Mouse (Mus musculus): ENCODE measurements around the gene Rgs19. TPM values are rescaled to one million over a fixed set of nuclear protein-coding genes. Genes with fewer than 3 reads are reported as not detected.

Gene Rgs19
- polyA plus RNA-seq, 1 experiment from 2014 or later: 47.5 TPM

GRCm38 (mm10) chr2:181645666-181646065 lies 48.1 kb downstream of the Rgs19 start:
- Histone ChIP-seq H3K9me3 (no peaks in the 10 kb centered on the region), H3K27me3 (no peaks in the 10 kb centered on the region), H3K36me3 (replicated peaks) (peaks cover 89% of the 10 kb centered on the region), H3K27ac (no peak overlapping the region), H3K4me1 (no peaks in the 10 kb centered on the region), H3K9ac (no peak overlapping the region), H3K4me3 (replicated peaks) (no peak overlapping the region), H3K4me2 (no peak overlapping the region)
- ATAC-seq (ENCODE audit: low FRiP score): no peak
- WGBS: 90% methylated on average over 3 of the region's 3 CpGs

GRCm38 (mm10) chr2:181644361-181644760 lies 49.4 kb downstream of the Rgs19 start:
- whole genome bisulfite sequencing: 89% methylated on average over 2 of the region's 2 CpGs
- Histone ChIP-seq H3K9me3 (no peaks in the 10 kb centered on the region), H3K27ac (no peak overlapping the region), H3K4me2 (no peak overlapping the region), H3K4me1 (no peaks in the 10 kb centered on the region), H3K36me3 (replicated peaks) (peaks cover 85% of the 10 kb centered on the region), H3K27me3 (no peaks in the 10 kb centered on the region), H3K9ac (no peak overlapping the region), H3K4me3 (replicated peaks) (no peak overlapping the region)
- no peak for ATAC-seq (ENCODE audit: low FRiP score)

Other genes starting within 250 kb of the Rgs19 start
- 14.4 and 16.1 TPM in 2 replicates for gene Zbtb46, start 234.6 kb downstream of the Rgs19 start, polyA plus RNA-seq (2016; fragmentation: Nextera tagmentation; extraction: Ambion mirVana)
- gene Abhd16b, start 200.8 kb downstream of the Rgs19 start, polyA plus RNA-seq (2016; fragmentation: Nextera tagmentation; extraction: Ambion mirVana): 0.10 TPM in 1 of 2 replicates, not detected in the other
- gene Tpd52l2, start 196.8 kb downstream of the Rgs19 start, polyA plus RNA-seq (2016; fragmentation: Nextera tagmentation; extraction: Ambion mirVana): 133 and 134 TPM in 2 replicates
- gene Dnajc5, start 173.5 kb downstream of the Rgs19 start, polyA plus RNA-seq (2016; fragmentation: Nextera tagmentation; extraction: Ambion mirVana): 129 and 134 TPM in 2 replicates
- 50.7 and 50.8 TPM in 2 replicates for gene Uckl1, start 109.1 kb downstream of the Rgs19 start, polyA plus RNA-seq (2016; fragmentation: Nextera tagmentation; extraction: Ambion mirVana)
- 75.6 and 76.9 TPM in 2 replicates for gene Prpf6, start 102.1 kb downstream of the Rgs19 start, polyA plus RNA-seq (2016; fragmentation: Nextera tagmentation; extraction: Ambion mirVana)
- 70.9 and 74.5 TPM in 2 replicates for gene Zfp512b, start 101.2 kb downstream of the Rgs19 start, polyA plus RNA-seq (2016; fragmentation: Nextera tagmentation; extraction: Ambion mirVana)
- gene Samd10, start 94.8 kb downstream of the Rgs19 start, polyA plus RNA-seq (2016; fragmentation: Nextera tagmentation; extraction: Ambion mirVana): 71.3 and 73.8 TPM in 2 replicates
- gene Gm29797, start 36.9 kb downstream of the Rgs19 start, polyA plus RNA-seq (2016; fragmentation: Nextera tagmentation; extraction: Ambion mirVana): 0.28 TPM in 1 of 2 replicates, not detected in the other
- 14.1 and 15.2 TPM in 2 replicates for gene Sox18, start 22.3 kb downstream of the Rgs19 start, polyA plus RNA-seq (2016; fragmentation: Nextera tagmentation; extraction: Ambion mirVana)
- 23.2 and 28.2 TPM in 2 replicates for gene Tcea2, start 13.7 kb downstream of the Rgs19 start, polyA plus RNA-seq (2016; fragmentation: Nextera tagmentation; extraction: Ambion mirVana)
- not detected in 2 replicates for gene Lkaaear1, start 4.5 kb upstream of the Rgs19 start, polyA plus RNA-seq (2016; fragmentation: Nextera tagmentation; extraction: Ambion mirVana)
- gene Oprl1, start 21.0 kb upstream of the Rgs19 start, polyA plus RNA-seq (2016; fragmentation: Nextera tagmentation; extraction: Ambion mirVana): 28.4 and 29.2 TPM in 2 replicates
- 51.9 and 60.8 TPM in 2 replicates for gene Myt1, start 69.4 kb upstream of the Rgs19 start, polyA plus RNA-seq (2016; fragmentation: Nextera tagmentation; extraction: Ambion mirVana)
- 36.2 and 36.9 TPM in 2 replicates for gene Pcmtd2, start 143.9 kb upstream of the Rgs19 start, polyA plus RNA-seq (2016; fragmentation: Nextera tagmentation; extraction: Ambion mirVana)
- 100.0 and 104 TPM in 2 replicates for gene Polr3k, start 170.4 kb upstream of the Rgs19 start, polyA plus RNA-seq (2016; fragmentation: Nextera tagmentation; extraction: Ambion mirVana)